Mouse (Mus musculus) bone marrow macrophage, adult 2 months (primary cell): ENCODE measurements at regions not wholly inside any gene's neighbourhood (a gene's known extent, or its start where the extent isn't known, plus 50 kb on each side); places are given as distances from the start of the nearest gene placed in this dataset.

Experiments used
- H3K27ac ChIP-seq: 2 replicates; pipeline ENCODE4 v1.5.1; 2012; ENCODE audit warnings: low read depth, low read length; ENCODE audit not compliant: insufficient read depth
- H3K4me1 ChIP-seq: 2 replicates; pipeline ENCODE4 v1.6.1; 2012; ENCODE audit warnings: low read length; ENCODE audit not compliant: control insufficient read depth, insufficient read depth
- H3K4me3 ChIP-seq: 2 replicates; pipeline ENCODE4 v1.5.1; 2012; ENCODE audit warnings: mild to moderate bottlenecking, low read length, moderate library complexity; ENCODE audit not compliant: insufficient read depth
- CTCF ChIP-seq: IDR thresholded peaks from 2 replicates; pipeline ENCODE4 v1.5.1; 2012; ENCODE audit warnings: low read depth, mild to moderate bottlenecking, low read length, moderate library complexity
- POLR2A ChIP-seq: IDR thresholded peaks from 2 replicates; pipeline ENCODE4 v1.6.1; 2012; ENCODE audit warnings: mild to moderate bottlenecking, low read depth, low read length, borderline replicate concordance

- Histone ChIP-seq H3K4me3 (no peak overlapping the region), H3K27ac (no peak overlapping the region), H3K4me1 (peaks cover 39% of the 10 kb centered on the region)
- TF ChIP-seq POLR2A = no peak
- TF ChIP-seq CTCF = no peak
Observed at GRCm38 (mm10) chr10:44604512-44604911, 76.2 kb upstream of the Prdm1 start.

DNA sequence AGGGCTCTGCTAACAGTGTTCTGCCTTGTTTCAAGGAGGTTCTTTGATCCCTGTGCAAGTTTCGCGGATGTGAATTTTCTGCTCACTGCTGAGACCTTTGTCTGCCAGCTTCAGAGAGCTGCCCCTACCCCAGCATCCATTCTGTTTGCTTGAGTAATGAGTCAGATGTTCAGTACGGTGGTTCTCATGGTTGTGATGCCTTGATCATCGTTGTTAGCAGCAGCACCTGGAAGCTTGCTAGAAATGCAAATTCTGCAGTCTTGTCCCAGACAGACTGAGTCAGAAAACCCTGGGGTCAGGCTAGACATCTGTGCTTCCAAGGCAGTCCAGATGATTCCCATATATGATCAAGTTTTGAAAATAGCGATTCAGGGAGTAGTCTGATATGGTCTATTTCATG lies 75.2 kb upstream of the Prdm1 start:
- Histone ChIP-seq H3K4me1 (peaks cover 47% of the 10 kb centered on the region), H3K27ac (no peak overlapping the region), H3K4me3 (no peak overlapping the region)
- no peak for TF ChIP-seq POLR2A
- no peak for TF ChIP-seq CTCF

GRCm38 (mm10) chr10:44601550-44601949 lies 73.2 kb upstream of the Prdm1 start:
- no peak overlapping the region for H3K27ac ChIP-seq
- TF ChIP-seq CTCF (no peak), POLR2A (no peak)
- peaks cover 41% of the 10 kb centered on the region for H3K4me1 ChIP-seq

DNA sequence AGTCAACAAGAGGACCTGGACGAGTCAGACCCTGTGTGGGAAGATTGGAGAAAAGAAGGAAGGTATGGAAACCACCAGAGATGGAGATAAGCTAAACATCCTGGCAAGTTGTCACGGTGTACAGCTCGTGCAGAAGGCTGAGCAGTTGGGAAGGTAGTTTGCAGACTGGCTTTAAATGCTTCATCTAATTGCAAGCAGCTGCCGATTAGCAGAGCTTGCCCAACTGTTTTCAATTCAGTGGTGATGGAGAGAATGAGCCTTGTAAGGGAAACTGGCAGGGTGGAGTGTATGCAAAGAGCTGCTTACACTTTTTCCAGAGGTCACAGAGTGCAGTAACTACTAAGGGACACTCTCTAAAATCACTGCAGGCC lies 71.6 kb upstream of the Prdm1 start:
- Histone ChIP-seq H3K4me3 (no peak overlapping the region), H3K4me1 (peaks cover 46% of the 10 kb centered on the region), H3K27ac (no peak overlapping the region)
- TF ChIP-seq CTCF = no peak
- TF ChIP-seq POLR2A = no peak

More at GRCm38 (mm10) chr10:44601550-44601949, 73.2 kb upstream of the Prdm1 start:
- no peak overlapping the region for H3K4me3 ChIP-seq

GRCm38 (mm10) chr10:44599331-44599963 lies 71.1 kb upstream of the Prdm1 start:
- Histone ChIP-seq H3K4me3 (no peak overlapping the region), H3K27ac (no peak overlapping the region), H3K4me1 (peaks cover 43% of the 10 kb centered on the region)
- TF ChIP-seq POLR2A (no peak), CTCF (no peak)

GRCm38 (mm10) chr10:44598615-44599014 lies 70.3 kb upstream of the Prdm1 start:
- H3K4me3 ChIP-seq = no peak overlapping the region
- H3K27ac ChIP-seq = no peak overlapping the region
- TF ChIP-seq POLR2A = no peak
- no peak for TF ChIP-seq CTCF
- H3K4me1 ChIP-seq = peaks cover 45% of the 10 kb centered on the region

DNA sequence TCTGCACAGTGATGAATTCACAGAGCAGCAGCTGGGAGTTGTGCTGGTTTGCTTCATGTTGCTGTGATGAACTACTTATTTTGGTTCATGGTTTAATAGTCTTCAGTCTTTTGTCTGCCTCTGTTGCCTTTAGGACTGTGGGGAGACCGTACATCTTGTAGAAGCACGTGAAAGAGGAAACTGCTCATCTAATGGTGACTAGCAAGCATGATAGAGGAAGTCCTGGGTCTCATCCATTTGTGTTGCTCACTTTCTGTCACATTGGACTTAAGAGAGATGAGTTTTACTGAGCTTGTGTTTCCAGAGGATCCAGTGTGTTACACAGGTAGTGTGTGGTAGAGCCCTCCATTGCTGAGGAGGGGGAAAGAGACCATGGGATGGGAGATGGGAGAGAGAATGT lies 67.6 kb upstream of the Prdm1 start:
- no peak overlapping the region for H3K4me3 ChIP-seq
- TF ChIP-seq CTCF (no peak), POLR2A (no peak)
- H3K4me1 ChIP-seq = peaks cover 30% of the 10 kb centered on the region
- peak overlapping the region; percentile 20 for H3K27ac ChIP-seq

DNA sequence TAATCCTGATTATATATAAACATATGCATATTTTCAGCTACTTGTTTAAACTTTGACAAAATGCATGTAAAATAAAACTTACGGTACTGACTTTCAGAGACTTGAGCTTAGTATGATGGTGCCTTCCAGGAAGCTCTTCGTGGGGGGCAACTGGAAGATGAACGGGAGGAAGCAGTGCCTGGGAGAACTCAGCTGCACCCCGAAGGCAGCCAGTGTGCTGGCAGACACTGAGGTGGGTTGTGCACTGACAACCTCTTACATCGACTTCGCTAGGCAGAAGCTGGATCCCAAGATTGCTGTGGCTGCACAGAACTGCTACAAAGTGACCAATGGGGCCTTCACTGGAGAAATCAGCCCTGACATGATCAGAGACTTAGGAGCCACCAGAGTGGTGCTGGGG lies 61.5 kb upstream of the Prdm1 start:
- Histone ChIP-seq H3K4me1 (peaks cover 24% of the 10 kb centered on the region), H3K27ac (peak overlapping the region; percentile 95), H3K4me3 (no peak overlapping the region)
- TF ChIP-seq POLR2A (no peak), CTCF (no peak)

- H3K4me1 ChIP-seq = peaks cover 24% of the 10 kb centered on the region
- H3K27ac ChIP-seq = peak overlapping the region; percentile 96
- no peak overlapping the region for H3K4me3 ChIP-seq
- TF ChIP-seq POLR2A (no peak), CTCF (no peak)
Observed at GRCm38 (mm10) chr10:44589352-44589751, 61.1 kb upstream of the Prdm1 start.

DNA sequence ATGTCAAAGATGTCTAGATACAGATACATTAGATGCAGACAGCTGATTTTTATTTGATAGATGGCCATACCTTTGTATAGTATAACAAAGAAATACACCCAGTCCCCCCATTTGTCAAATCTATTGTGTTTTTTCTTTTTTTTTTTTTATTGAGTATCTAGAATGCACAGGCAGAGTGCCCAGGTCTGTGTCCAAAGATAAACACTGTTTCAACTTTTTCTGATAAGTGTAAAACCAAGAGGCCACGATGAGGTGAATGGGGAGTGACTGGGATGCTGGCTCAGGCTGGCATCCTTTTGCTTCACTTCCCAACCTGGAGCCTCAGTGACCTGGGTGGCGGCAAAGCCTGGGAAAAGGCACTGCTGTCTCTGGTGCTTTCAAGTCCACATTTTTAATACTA lies 54.4 kb upstream of the Prdm1 start:
- no peak for TF ChIP-seq CTCF
- TF ChIP-seq POLR2A = no peak
- Histone ChIP-seq H3K27ac (no peak overlapping the region), H3K4me3 (no peak overlapping the region), H3K4me1 (no peaks in the 10 kb centered on the region; the same call in 1 of the 2 replicates)
